Mouse (Mus musculus): ENCODE measurements around the gene Faxc. TPM values are rescaled to one million over a fixed set of nuclear protein-coding genes. Genes with fewer than 3 reads are reported as not detected.

The Faxc gene
- total RNA-seq, 1 experiment from 2014 or later, result 0.55 TPM

GRCm38 (mm10) chr4:21989571-21990091 is 58.5 kb downstream of the Faxc start:
- ATAC-seq (replicated peaks in 1 of 2; ENCODE audit: insufficient read depth in 1 of 2, low FRiP score in 2 of 2, low TSS enrichment in 1 of 2, low read depth in 1 of 2, poor library complexity in 2 of 2, severe bottlenecking in 2 of 2), result peak; percentile 81 to 84

- ATAC-seq (replicated peaks in 1 of 2; ENCODE audit: insufficient read depth in 1 of 2, low FRiP score in 2 of 2, low TSS enrichment in 1 of 2, low read depth in 1 of 2, poor library complexity in 2 of 2, severe bottlenecking in 2 of 2), result peak in 1 of 2 experiments; percentile 32; a peak in 1 of 4 replicates
Measured at GRCm38 (mm10) chr4:21990580-21991235, 59.6 kb downstream of the Faxc start.

GRCm38 (mm10) chr4:22017656-22018379 is 86.7 kb downstream of the Faxc start:
- ATAC-seq (replicated peaks in 1 of 2; ENCODE audit: insufficient read depth in 1 of 2, low FRiP score in 2 of 2, low TSS enrichment in 1 of 2, low read depth in 1 of 2, poor library complexity in 2 of 2, severe bottlenecking in 2 of 2), result peak; percentile 53 to 67; a peak in 3 of 4 replicates

GRCm38 (mm10) chr4:22018414-22018813 is 87.3 kb downstream of the Faxc start:
- ATAC-seq (replicated peaks in 1 of 2; ENCODE audit: insufficient read depth in 1 of 2, low FRiP score in 2 of 2, low TSS enrichment in 1 of 2, low read depth in 1 of 2, poor library complexity in 2 of 2, severe bottlenecking in 2 of 2), result no peak

GRCm38 (mm10) chr4:22029951-22030350 is 98.8 kb downstream of the Faxc start:
- no peak for ATAC-seq (replicated peaks in 1 of 2; ENCODE audit: insufficient read depth in 1 of 2, low FRiP score in 2 of 2, low TSS enrichment in 1 of 2, low read depth in 1 of 2, poor library complexity in 2 of 2, severe bottlenecking in 2 of 2)

Other genes with a start within 250 kb of the Faxc start
- not detected in 2 replicates for gene Prdm13, start 245.4 kb upstream of the Faxc start, total RNA-seq (2017)
- 26.8 and 32.5 TPM in 2 replicates for gene Ccnc, start 203.6 kb upstream of the Faxc start, total RNA-seq (2017)
- gene Usp45, start 164.2 kb upstream of the Faxc start, total RNA-seq (2017), result 13.8 and 18.9 TPM in 2 replicates
- 3.9 and 4.7 TPM in 2 replicates for gene Tstd3, start 164.1 kb upstream of the Faxc start, total RNA-seq (2017)
- 98.4 and 206 TPM in 2 replicates for gene Pnisr, start 83.7 kb upstream of the Faxc start, total RNA-seq (2017)
- 7.3 and 7.4 TPM in 2 replicates for gene Coq3, start 51.7 kb upstream of the Faxc start, total RNA-seq (2017)

All from hematopoietic stem cell, adult 5-6 weeks (primary cell).